ENCODE assay signal across 8 mouse cellular contexts in genomic region chr17:84790043-84790442, GRCm38 (mm10). TPM values are rescaled to one million over a fixed set of nuclear protein-coding genes. Genes with fewer than 3 reads are reported as not detected.
A peak's percentile ranks its signal among the peaks of the same experiment; 100 is the strongest.
DNase-seq lines count a peak whose midpoint lies in the region; ATAC-seq and TF ChIP-seq lines count a peak whose summit lies in the region.

No protein-coding gene starts in this region.

- peak overlapping the region; percentile 94 for H3K4me2 ChIP-seq in heart, embryonic 13.5 days
- H3K4me2 ChIP-seq in hindbrain, postnatal 0 days (ENCODE audit: low read depth, low read length): peak overlapping the region; percentile 88

- ATAC-seq in heart, embryonic 13.5 days (ENCODE audit: extremely low read depth, insufficient number of reproducible peaks, low FRiP score, low TSS enrichment): no peak
- ATAC-seq in CD4-positive, CD25-positive, alpha-beta regulatory T cell, adult 4 months: peak; percentile 37
- peak; percentile 35; the same call in 1 of the 2 replicates for ATAC-seq in hindbrain, postnatal 0 days

- WGBS in heart, embryonic 13.5 days: 0% methylated on average over 22 of the region's 22 CpGs
- WGBS in hindbrain, postnatal 0 days: 0% methylated on average over 22 of the region's 22 CpGs

- TF ChIP-seq CTCF in hindbrain, postnatal 0 days (IDR thresholded peaks at IDR 0.05; ENCODE audit: low read depth): no peak

- peak overlapping the region; percentile 99 for H3K4me3 ChIP-seq in heart, embryonic 13.5 days
- H3K4me3 ChIP-seq in brown adipose tissue, adult 24 weeks (ENCODE audit: insufficient read depth, low read depth, low read length): peak overlapping the region; percentile 77
- H3K4me3 ChIP-seq in hindbrain, postnatal 0 days (ENCODE audit: low read length): peak overlapping the region; percentile 100

- peaks cover 24% of the 10 kb centered on the region for H3K4me1 ChIP-seq in heart, embryonic 13.5 days
- H3K4me1 ChIP-seq in brown adipose tissue, adult 24 weeks (ENCODE audit: control insufficient read depth, insufficient read depth, insufficient read length, low read length): no peaks in the 10 kb centered on the region; the same call in 1 of the 2 replicates
- 0 out of 2 replicates have a peak, but pooled peaks cover 7% of the 10 kb centered on the region for H3K4me1 ChIP-seq in hindbrain, postnatal 0 days (ENCODE audit: insufficient read depth, low read length)

- H3K27ac ChIP-seq in heart, embryonic 13.5 days (replicated peaks): peak overlapping the region; percentile 83
- H3K27ac ChIP-seq in brown adipose tissue, adult 24 weeks (replicated peaks; ENCODE audit: low read depth, low read length): peak overlapping the region; percentile 68
- peak overlapping the region; percentile 89 for H3K27ac ChIP-seq in hindbrain, postnatal 0 days

- no peak for DNase-seq in heart, adult 9 months (ENCODE audit: low spot score in 2 of 2)
- DNase-seq in hindbrain, postnatal 0 days (ENCODE audit: low spot score): no peak
- DNase-seq in lung, postnatal 25 days (ENCODE audit: low spot score): peak; percentile 9
- DNase-seq in testis, postnatal 14 days (ENCODE audit: low spot score): peak; percentile 59
- DNase-seq in spleen, adult 12 weeks (ENCODE audit: low spot score): no peak

- peak overlapping the region; percentile 96 for H3K9ac ChIP-seq in heart, embryonic 13.5 days
- H3K9ac ChIP-seq in hindbrain, postnatal 0 days (replicated peaks; ENCODE audit: low read length): peak overlapping the region; percentile 91

- H3K36me3 ChIP-seq in heart, embryonic 13.5 days: peaks cover 16% of the 10 kb centered on the region
- H3K36me3 ChIP-seq in hindbrain, postnatal 0 days (ENCODE audit: insufficient read depth, low read length): 0 out of 2 replicates have a peak, but pooled peaks cover 6% of the 10 kb centered on the region

- no peaks in the 10 kb centered on the region for H3K9me3 ChIP-seq in heart, embryonic 13.5 days
- no peaks in the 10 kb centered on the region for H3K9me3 ChIP-seq in hindbrain, postnatal 0 days (ENCODE audit: low read length)

- H3K27me3 ChIP-seq in heart, embryonic 13.5 days (replicated peaks): no peaks in the 10 kb centered on the region
- no peaks in the 10 kb centered on the region for H3K27me3 ChIP-seq in hindbrain, postnatal 0 days (ENCODE audit: insufficient read depth, low read length)

RNA-seq across cellular contexts. Expression of gene Lrpprc, which starts 0.5 kb away (rescaled TPM):
- 53.3 and 54.8 TPM in 2 replicates for polyA plus RNA-seq in heart, embryonic 13.5 days (2015; fragmentation: Nextera tagmentation; extraction: Ambion mirVana)
- polyA plus RNA-seq in CD4-positive, CD25-positive, alpha-beta regulatory T cell, adult 4 months (2017; shearing (Covaris generic)): 10 to 100 TPM in 1 of 2 experiments, 1 to 10 TPM in 1; 9.9 to 11.8 TPM
- polyA plus RNA-seq in brown adipose tissue, adult 24 weeks (2012; ENCODE audit: insufficient read depth, insufficient read length, missing spikeins): 66.6 and 85.5 TPM in 2 replicates
- total RNA-seq in hindbrain, postnatal 0 days (2014; rRNA removed): 46.1 and 47.3 TPM in 2 replicates
- 38.1 and 39.1 TPM in 2 replicates for polyA plus RNA-seq in hindbrain, postnatal 0 days (2015; fragmentation: Nextera tagmentation; extraction: Ambion mirVana)

Comparison
In these comparisons a context has a peak if more than half of its experiments do, and no peak if none do; other contexts are left out.
1. DNase-seq: peak in lung, postnatal 25 days (single experiment) and testis, postnatal 14 days (single experiment); none in heart, adult 9 months (0 of 2), hindbrain, postnatal 0 days (single experiment) and spleen, adult 12 weeks (single experiment).
2. Peak in every context shown above with its lines, with median percentiles within 50 percentile points of each other: H3K27ac ChIP-seq and H3K4me3 ChIP-seq.